Mouse (Mus musculus): Measurements from ENCODE around the gene Gm20683. TPM values are rescaled to one million over a fixed set of nuclear protein-coding genes. Genes with fewer than 3 reads are reported as not detected.

The Gm20683 gene
- polyA plus RNA-seq, 1 experiment = 42.9 TPM

DNA sequence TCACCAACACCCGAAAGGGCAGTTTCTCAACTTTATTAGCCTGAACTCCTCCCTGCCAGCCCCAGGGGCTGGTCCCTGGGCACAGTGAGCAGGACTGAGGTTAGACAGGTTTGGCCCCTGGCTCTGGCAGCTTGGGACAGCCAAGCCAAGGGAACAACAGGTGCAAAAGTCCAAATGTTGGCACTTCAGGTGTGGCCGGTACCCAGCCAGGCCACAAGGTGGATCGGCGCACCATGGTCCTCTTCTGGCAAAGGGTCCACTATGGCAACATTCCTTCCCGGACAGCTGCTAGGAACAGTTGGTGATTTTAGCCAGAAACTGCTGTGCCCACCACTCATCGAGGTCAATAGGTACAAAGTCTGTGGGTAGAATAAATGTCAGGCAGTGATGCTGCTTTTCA, 22.1 kb upstream of the Gm20683 start:
- no peak for TF ChIP-seq CTCF (IDR thresholded peaks at IDR 0.05; ENCODE audit: borderline replicate concordance, insufficient read depth, low read depth, low read length)
- TF ChIP-seq POLR2A (IDR thresholded peaks at IDR 0.05; ENCODE audit: borderline replicate concordance, insufficient read depth, low read length) = no peak
- Histone ChIP-seq H3K27ac (ENCODE audit: insufficient read depth, low read length) (no peak overlapping the region), H3K4me1 (ENCODE audit: control insufficient read depth, insufficient read depth, low read length) (peaks cover 12% of the 10 kb centered on the region), H3K27me3 (ENCODE audit: control insufficient read depth, insufficient read depth, low read length) (no peaks in the 10 kb centered on the region), H3K4me3 (replicated peaks; ENCODE audit: insufficient read depth, low read depth, low read length) (no peak overlapping the region)
- 59% methylated on average over 6 of the region's 6 CpGs for WGBS
- DNase-seq = no peak

GRCm38 (mm10) chr17:25861704-25862612, 20.4 kb upstream of the Gm20683 start:
- no peaks in the 10 kb centered on the region for H3K27me3 ChIP-seq (ENCODE audit: control insufficient read depth, insufficient read depth, low read length)
- H3K4me1 ChIP-seq (ENCODE audit: control insufficient read depth, insufficient read depth, low read length) = peaks cover 12% of the 10 kb centered on the region
- 11% methylated on average over 6 of the region's 6 CpGs for WGBS
- DNase-seq = no peak
- TF ChIP-seq CTCF (IDR thresholded peaks at IDR 0.05; ENCODE audit: borderline replicate concordance, insufficient read depth, low read depth, low read length) (no peak), POLR2A (IDR thresholded peaks at IDR 0.05; ENCODE audit: borderline replicate concordance, insufficient read depth, low read length) (no peak)
- peak overlapping the region; percentile 91 for H3K4me3 ChIP-seq (replicated peaks; ENCODE audit: insufficient read depth, low read depth, low read length)
- H3K27ac ChIP-seq (ENCODE audit: insufficient read depth, low read length) = peak overlapping the region; percentile 98

DNA sequence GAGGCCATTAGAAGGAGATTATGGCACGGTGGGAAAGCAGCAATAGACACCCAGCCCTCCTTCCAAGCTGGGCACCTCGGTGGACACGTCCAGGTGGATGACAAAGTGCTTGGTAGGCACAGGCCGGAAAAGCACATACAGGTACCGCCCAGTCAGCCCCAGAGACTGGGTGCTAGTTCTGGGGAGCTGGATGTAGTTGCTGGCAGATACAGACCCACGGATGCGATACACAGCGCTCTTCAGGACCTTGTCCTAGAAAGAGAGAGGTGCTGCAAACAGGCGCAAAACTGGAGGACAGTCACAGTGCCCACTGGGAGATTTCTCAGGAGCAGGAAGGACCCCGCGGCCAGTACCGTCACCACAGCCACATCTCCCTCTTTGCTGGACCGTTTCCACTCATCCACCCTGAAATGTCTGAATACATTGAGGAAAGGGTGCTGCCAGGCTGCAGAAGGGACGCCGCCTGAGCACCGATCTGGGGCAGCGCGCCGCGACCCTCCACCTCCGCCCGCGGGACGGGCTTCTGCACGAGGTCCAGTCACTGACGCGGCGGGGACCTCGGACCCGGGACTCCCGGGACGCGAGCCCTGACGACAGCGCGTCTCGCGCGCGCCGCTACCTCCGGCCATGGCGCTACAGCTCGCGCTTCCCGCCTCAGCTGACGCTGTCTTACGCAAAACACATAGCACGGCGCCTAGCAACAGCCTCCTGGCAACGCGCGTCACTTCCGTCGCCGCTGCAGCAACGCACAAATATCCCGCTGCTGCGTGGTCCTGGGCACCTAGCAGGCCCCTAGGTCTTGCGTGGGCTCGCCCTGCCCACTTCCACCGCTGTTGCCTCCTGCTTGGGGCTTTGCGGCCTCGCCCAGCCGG, 19.5 kb upstream of the Gm20683 start, which contains the start of gene Wdr90:
Gene Wdr90, minus strand, starts transcription at position 670 of the 872 bp plus-strand sequence.
- 2% methylated on average over 65 of the region's 65 CpGs for WGBS
- Histone ChIP-seq H3K4me3 (replicated peaks; ENCODE audit: insufficient read depth, low read depth, low read length) (peak within 1 kb of the TSS; percentile 91), H3K27me3 (ENCODE audit: control insufficient read depth, insufficient read depth, low read length) (no peaks in the 10 kb centered on the region), H3K27ac (ENCODE audit: insufficient read depth, low read length) (peak within 1 kb of the TSS; percentile 98), H3K4me1 (ENCODE audit: control insufficient read depth, insufficient read depth, low read length) (peaks cover 7% of the 10 kb centered on the region)
- TF ChIP-seq CTCF (IDR thresholded peaks at IDR 0.05; ENCODE audit: borderline replicate concordance, insufficient read depth, low read depth, low read length) = no peak
- peak; percentile 95 for TF ChIP-seq POLR2A (IDR thresholded peaks at IDR 0.05; ENCODE audit: borderline replicate concordance, insufficient read depth, low read length)
- DNase-seq = peak; percentile 93 to 94

DNA sequence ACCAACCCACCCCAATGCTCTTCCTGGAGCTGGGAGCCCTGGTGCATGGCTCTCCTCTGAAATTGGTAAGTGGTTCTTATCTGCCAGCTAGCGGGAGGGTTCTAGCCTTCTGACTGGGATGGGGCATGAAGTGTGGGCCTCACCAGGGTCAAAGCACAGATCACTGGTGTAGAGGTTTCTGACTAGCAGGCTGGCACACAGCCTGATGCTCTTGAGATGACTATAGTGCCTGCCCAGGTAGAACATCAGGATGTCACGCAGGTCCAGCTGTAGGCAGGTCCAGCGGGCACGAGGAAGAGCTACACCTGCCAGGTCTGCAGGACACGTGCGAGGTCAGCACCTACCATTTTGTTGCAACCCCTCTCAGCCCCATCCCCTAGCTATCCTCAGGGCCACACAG, 18.7 kb upstream of the Gm20683 start:
- Histone ChIP-seq H3K27me3 (ENCODE audit: control insufficient read depth, insufficient read depth, low read length) (no peaks in the 10 kb centered on the region), H3K4me1 (ENCODE audit: control insufficient read depth, insufficient read depth, low read length) (peaks cover 7% of the 10 kb centered on the region), H3K4me3 (replicated peaks; ENCODE audit: insufficient read depth, low read depth, low read length) (no peak overlapping the region), H3K27ac (ENCODE audit: insufficient read depth, low read length) (no peak overlapping the region)
- no peak for DNase-seq
- TF ChIP-seq CTCF (IDR thresholded peaks at IDR 0.05; ENCODE audit: borderline replicate concordance, insufficient read depth, low read depth, low read length) = no peak
- TF ChIP-seq POLR2A (IDR thresholded peaks at IDR 0.05; ENCODE audit: borderline replicate concordance, insufficient read depth, low read length) = no peak
- 84% methylated on average over 6 of the region's 6 CpGs for WGBS

DNA sequence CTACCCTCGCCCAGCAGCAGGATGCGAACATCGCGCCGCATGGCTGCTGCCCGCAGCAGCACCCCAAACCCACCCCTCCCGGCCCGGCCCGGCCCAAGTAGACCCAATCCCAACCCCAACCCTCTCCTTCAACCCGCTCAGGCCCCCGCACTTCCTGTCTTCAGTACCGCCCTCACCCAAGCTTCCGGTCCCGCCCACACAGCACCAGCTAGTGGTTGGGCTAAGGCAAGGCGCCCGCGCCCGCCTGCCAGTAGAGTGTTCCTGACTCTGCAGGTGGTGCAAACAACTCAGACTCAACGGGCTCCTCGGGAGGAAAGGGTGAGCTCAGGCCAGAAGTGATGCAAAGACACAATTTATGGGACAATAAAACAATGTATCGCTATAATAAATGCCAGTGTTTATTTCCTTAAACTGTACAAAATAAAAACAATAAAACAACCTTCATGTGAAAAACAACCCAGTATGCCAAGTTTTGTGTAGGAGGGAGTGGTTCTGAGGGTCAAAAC, 2.9 kb upstream of the Gm20683 start, which contains the start of gene Rhot2:
Gene Rhot2, minus strand, starts transcription at position 456 of the 506 bp plus-strand sequence.
- Histone ChIP-seq H3K4me1 (ENCODE audit: control insufficient read depth, insufficient read depth, low read length) (peaks cover 12% of the 10 kb centered on the region), H3K27ac (ENCODE audit: insufficient read depth, low read length) (peak within 1 kb of the TSS; percentile 59), H3K4me3 (replicated peaks; ENCODE audit: insufficient read depth, low read depth, low read length) (peak within 1 kb of the TSS; percentile 78), H3K27me3 (ENCODE audit: control insufficient read depth, insufficient read depth, low read length) (no peaks in the 10 kb centered on the region)
- under 1% methylated on average over 21 of the region's 21 CpGs for WGBS
- DNase-seq = peak; percentile 94 to 96
- TF ChIP-seq CTCF (IDR thresholded peaks at IDR 0.05; ENCODE audit: borderline replicate concordance, insufficient read depth, low read depth, low read length) (peak; percentile 27; the same call in 1 of the 2 replicates), POLR2A (IDR thresholded peaks at IDR 0.05; ENCODE audit: borderline replicate concordance, insufficient read depth, low read length) (peak; percentile 77; the same call in 1 of the 2 replicates)

- Histone ChIP-seq H3K4me3 (replicated peaks; ENCODE audit: insufficient read depth, low read depth, low read length) (peak overlapping the region; percentile 78), H3K4me1 (ENCODE audit: control insufficient read depth, insufficient read depth, low read length) (peaks cover 12% of the 10 kb centered on the region), H3K27ac (ENCODE audit: insufficient read depth, low read length) (peak overlapping the region; percentile 59), H3K27me3 (ENCODE audit: control insufficient read depth, insufficient read depth, low read length) (no peaks in the 10 kb centered on the region)
- WGBS = 2% methylated on average over 38 of the region's 38 CpGs
- TF ChIP-seq CTCF (IDR thresholded peaks at IDR 0.05; ENCODE audit: borderline replicate concordance, insufficient read depth, low read depth, low read length) (no peak), POLR2A (IDR thresholded peaks at IDR 0.05; ENCODE audit: borderline replicate concordance, insufficient read depth, low read length) (no peak)
- peak in 1 of 2 experiments; percentile 56 for DNase-seq
These were observed 2.3 kb upstream of the Gm20683 start for GRCm38 (mm10) chr17:25843636-25844395.

Measured in cerebellum, adult 2 months (tissue).